Mouse (Mus musculus) regulatory T cell (primary cell): ENCODE data around the gene Krtap9-5.

Source experiments
- in situ Hi-C: fragments of 300-600 bp; cut with MboI, MseI; formaldehyde crosslinking; loops from one replicate; pipeline ENCODE4 v1.15.1; 2025; ENCODE audit warnings: high pct_unique_total_duplicates

Gene Krtap9-5

GRCm38 (mm10) chr11:99948175-99948574 lies at the start of gene Krtap9-5:
Krtap9-5 (plus strand) TSS chr11:99948475.
- in situ Hi-C loops = no loop called here

GRCm38 (mm10) chr11:99907620-99908019 lies 40.7 kb upstream of the Krtap9-5 start, which contains the start of gene Krtap31-1:
Krtap31-1 (plus strand) TSS chr11:99907920.
- in situ Hi-C loops = no loop called here

GRCm38 (mm10) chr11:99914451-99914850 lies 33.8 kb upstream of the Krtap9-5 start, which contains the start of gene Gm11565:
Gm11565 (plus strand) TSS chr11:99914751.
- in situ Hi-C loops = no loop called here

GRCm38 (mm10) chr11:99935991-99936390 lies 12.3 kb upstream of the Krtap9-5 start, which contains the start of gene Krtap31-2:
Krtap31-2 (plus strand) TSS chr11:99936291.
- in situ Hi-C loops = no loop called here

- in situ Hi-C loops = no loop called here
These were observed 10.5 kb upstream of the Krtap9-5 start for GRCm38 (mm10) chr11:99937751-99938264.

- in situ Hi-C loops = loop anchor here (5.0 kb wide), 1 partner anchor 262 kb away; no protein-coding TSS in a partner anchor
These were observed 15.9 kb downstream of the Krtap9-5 start for GRCm38 (mm10) chr11:99964213-99964612.

GRCm38 (mm10) chr11:99965961-99966360 lies 17.7 kb downstream of the Krtap9-5 start:
- in situ Hi-C loops = no loop called here

- in situ Hi-C loops = no loop called here
These were observed 30.7 kb downstream of the Krtap9-5 start, which contains the start of gene Krtap29-1 for GRCm38 (mm10) chr11:99978953-99979352. Krtap29-1 (minus strand) TSS chr11:99979053.

GRCm38 (mm10) chr11:99982731-99983130 lies 34.5 kb downstream of the Krtap9-5 start:
- in situ Hi-C loops = no loop called here

GRCm38 (mm10) chr11:99983442-99983841 lies 35.2 kb downstream of the Krtap9-5 start:
- in situ Hi-C loops = no loop called here

GRCm38 (mm10) chr11:99985291-99986092 lies 37.2 kb downstream of the Krtap9-5 start:
- in situ Hi-C loops = no loop called here

GRCm38 (mm10) chr11:99986180-99986647 lies 37.9 kb downstream of the Krtap9-5 start, which contains the start of gene Krtap16-1:
Krtap16-1 (minus strand) TSS chr11:99986597.
- in situ Hi-C loops = no loop called here

- in situ Hi-C loops = no loop called here
These were observed 40.3 kb downstream of the Krtap9-5 start for GRCm38 (mm10) chr11:99988530-99988929.

- in situ Hi-C loops = no loop called here
These were observed 41.7 kb downstream of the Krtap9-5 start for GRCm38 (mm10) chr11:99989881-99990405.

GRCm38 (mm10) chr11:99990571-99990970 lies 42.3 kb downstream of the Krtap9-5 start:
- in situ Hi-C loops = no loop called here

- in situ Hi-C loops = no loop called here
These were observed 45.5 kb downstream of the Krtap9-5 start, which contains the start of gene Krtap17-1 for GRCm38 (mm10) chr11:99993620-99994383. Krtap17-1 (minus strand) TSS chr11:99993994.

- in situ Hi-C loops = no loop called here
These were observed 46.0 kb downstream of the Krtap9-5 start for GRCm38 (mm10) chr11:99994384-99994661.

GRCm38 (mm10) chr11:99999091-99999490 lies 50.8 kb downstream of the Krtap9-5 start:
- in situ Hi-C loops = no loop called here
